Mouse (Mus musculus) cerebellum, postnatal 4 days (tissue): ENCODE measurements around the gene Zdhhc24.

Experiments
- DNase-seq, 2 experiments: peaks; one replicate each; pipeline ENCODE4 v3.0.0; 2022; ENCODE audit warnings: low spot score in 2 of 2, mixed read lengths in 1 of 2

Zdhhc24 gene

DNA sequence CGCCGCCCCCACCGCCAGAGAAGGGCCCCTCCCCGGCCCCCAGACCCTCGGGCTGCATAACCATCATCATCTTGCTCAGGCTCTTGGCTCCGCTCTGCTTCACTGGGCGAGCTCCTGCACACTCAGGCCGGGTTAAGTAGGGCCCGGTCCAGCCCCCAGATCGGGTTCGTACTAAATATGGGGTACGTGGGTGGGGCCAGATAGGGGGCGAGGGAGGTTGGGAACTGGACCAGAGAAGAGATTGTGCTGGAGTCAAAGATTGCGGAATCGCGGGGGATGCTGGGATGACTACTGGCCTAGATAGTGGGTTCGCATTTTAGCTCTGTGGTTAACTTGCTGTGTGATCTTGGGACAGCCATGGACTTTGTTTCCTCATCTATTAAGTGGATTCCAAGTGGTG is 683 bp upstream of the Zdhhc24 start, which contains the start of gene Actn3:
Gene Actn3, minus strand, starts transcription at position 125 of the 400 bp plus-strand sequence.
- DNase-seq: no peak

DNA sequence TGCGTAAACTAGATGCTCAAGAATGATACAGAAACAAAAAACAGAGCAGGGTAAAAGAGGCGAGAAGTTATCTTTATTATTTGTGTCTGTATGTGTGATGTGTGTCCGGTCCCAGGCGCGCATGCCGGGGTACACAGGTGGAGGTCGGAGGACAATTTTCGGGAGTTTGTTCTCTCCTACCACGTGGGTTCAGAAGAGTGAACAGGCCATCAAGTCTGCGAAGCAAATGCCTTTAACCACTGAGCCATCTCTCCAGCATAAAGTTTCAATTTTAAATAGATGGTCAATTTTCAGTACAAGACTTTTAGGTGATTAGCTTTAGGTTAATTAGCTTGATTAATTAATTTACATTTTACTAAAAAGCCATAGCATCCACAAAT is 846 bp downstream of the Zdhhc24 start:
- DNase-seq: no peak

DNA sequence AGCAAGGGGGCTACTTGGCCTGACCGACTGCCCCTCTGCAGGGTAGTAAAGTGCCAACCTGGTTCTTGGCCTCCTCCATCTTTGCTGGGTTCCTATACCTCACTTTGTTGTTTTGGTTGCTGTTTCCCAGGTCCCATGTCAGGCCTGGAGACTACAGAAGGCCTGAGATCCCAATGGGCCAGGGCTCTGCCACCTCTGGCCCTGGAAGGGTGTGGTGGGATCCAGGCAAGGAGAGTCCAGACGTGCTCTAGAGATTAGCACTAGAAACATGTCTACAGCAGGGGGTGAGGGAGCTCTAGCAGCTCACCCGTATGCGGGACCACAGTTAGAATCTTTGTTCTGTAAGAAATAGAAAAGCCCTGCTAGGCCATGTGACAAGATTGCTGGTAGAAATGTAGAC is 5.5 kb downstream of the Zdhhc24 start:
- no peak for DNase-seq

DNA sequence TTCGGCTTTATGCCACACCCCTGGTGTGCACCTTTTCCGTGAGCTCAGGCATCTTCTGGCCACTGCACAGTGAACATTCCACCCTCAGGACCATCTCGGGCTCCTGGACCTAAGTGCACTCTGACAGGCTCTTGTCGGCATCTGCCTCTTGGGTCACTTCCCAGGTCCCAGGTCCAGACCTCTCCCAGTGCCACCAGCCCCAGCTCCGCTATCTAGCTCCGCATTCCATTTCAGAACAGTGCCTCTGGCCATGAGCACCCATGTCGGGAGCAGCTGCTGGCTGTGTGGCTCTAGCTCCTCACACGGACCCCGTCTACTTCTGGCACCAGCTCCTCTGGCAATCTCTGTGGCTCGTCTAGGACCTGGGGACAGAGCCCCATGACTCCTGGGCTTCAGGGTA is 11.3 kb downstream of the Zdhhc24 start:
- no peak for DNase-seq

DNA sequence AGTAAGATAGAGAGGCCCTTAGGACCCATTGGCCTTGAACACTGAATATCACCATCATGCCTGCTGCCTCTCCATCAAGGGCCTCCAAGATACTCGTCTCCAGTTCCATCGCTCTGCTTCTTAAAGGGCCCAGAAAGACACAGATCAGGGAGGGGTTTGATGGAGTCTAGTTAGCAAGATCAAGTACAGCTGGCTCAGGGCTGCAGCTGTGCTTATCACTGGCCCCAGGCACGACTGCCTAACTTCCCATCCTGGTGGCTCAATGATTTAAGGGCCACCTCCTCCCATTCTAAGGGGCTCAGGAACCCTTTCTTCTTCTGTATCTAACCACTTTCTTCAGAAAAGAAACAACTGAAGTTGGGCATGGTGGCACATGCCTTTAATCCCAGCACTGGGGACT is 13.3 kb downstream of the Zdhhc24 start:
- no peak for DNase-seq

DNA sequence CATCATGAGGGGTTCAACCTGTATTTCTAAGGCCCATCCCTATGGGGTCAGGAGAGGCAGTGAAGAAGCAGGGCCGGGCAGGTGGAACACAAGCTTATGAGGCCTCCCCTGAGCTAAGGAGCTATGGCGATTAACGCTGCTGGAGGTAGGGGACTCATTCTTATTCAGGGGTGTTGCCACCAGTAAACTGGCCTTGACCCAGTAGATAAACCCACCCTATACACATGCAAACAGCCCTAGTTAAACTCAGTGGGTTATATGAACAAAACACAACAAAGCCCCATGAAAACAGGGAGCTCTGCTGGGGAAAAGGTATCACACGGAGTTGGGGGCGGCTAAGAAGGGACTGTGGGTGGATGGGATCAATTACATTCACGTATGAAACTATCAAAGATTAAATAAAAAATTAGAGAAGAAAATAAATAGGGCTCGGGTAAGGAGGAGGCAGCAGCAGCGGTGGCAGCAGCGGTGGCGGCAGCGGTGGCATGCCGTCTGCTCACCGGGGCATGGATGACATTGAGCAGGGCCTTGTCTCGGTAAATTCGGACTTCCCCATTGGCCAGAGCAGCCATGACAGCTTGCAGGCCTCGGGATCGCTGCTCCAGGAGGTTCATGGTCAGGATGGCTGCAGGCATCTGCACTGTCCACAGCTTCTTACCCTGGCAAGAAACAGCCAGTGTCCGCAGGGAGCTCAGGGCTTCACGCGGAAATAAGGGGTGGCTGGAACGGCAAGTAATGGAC is 18.5 kb downstream of the Zdhhc24 start:
- no peak for DNase-seq

DNA sequence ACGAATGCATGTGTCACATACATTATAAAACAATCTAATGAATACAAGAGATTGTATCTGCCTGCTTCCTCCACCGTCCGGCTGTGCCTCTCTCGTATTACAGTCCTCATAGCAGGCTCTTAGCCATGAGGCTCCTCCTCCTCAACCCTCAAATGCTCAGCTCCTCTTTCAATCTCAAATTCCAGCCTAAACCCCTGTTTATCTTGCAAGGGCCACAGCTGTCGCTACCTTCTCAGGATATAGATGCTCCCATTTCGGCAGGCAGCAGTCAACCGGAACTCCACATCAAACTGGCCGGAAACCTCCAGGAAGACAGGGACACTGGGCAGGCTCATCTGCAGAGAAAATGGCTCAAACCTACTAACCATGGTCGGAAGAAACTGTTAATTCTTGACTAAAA is 20.5 kb downstream of the Zdhhc24 start:
- DNase-seq: no peak

DNA sequence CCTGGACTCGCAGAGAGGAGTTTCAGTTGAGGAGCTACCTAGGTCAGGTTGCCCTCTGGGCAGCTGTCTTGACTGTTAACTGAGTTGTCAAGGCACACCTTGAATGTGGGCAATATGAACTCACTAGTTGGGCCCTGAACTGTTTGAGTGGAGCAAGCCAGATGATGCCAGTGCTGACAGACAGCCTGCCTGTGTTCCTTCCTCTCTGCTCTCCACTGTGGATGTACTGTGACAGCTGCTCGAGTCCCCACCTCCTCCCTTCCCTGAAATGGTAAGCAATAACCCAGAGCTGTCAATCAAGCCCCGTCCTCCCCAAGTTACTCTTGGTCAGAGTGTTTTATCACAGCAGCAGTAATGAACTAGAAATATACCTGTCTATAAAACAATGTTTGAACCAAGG is 21.4 kb downstream of the Zdhhc24 start:
- no peak for DNase-seq

DNA sequence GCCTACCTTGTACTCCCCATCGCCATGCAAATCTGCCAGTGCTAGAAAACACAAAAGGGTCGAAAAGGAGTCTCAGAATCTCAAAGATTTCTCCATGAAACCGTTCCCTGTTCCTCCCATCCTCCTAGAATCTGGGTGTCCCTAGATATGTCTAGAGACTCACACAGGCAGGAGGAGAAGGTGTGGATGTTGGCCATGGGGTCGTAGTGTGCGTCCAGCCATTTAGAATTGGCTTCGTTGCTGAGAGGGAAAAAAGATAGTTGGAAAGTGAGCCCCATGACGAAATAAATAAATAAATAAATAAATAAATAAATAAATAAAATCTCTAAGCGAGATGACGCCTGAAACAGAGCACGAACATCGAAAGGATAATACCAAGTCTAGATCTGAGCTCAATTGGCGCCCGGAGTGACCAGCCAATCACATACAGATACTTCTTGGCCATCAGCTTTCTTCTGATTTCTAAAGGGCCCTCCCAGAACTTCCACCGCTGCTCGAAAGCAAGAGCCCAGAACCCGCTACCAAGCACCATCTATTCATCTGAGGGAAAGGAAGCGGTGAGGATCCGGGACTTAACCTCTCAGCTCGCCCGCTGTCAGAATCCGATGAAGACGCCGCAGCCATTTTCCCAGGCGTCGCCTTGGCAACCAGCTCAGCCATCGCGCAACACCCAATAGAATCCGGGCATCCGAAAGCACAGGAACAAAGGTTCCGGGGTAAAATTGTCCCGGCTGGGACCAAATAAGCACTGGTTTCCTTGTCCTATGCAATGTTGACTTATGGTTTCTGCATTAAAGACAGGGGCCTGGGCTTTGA is 27.7 kb downstream of the Zdhhc24 start, which contains the start of gene Bbs1:
Gene Bbs1, minus strand, starts transcription at position 650 of the 816 bp plus-strand sequence.
- peak; percentile 71 to 80 for DNase-seq

DNA sequence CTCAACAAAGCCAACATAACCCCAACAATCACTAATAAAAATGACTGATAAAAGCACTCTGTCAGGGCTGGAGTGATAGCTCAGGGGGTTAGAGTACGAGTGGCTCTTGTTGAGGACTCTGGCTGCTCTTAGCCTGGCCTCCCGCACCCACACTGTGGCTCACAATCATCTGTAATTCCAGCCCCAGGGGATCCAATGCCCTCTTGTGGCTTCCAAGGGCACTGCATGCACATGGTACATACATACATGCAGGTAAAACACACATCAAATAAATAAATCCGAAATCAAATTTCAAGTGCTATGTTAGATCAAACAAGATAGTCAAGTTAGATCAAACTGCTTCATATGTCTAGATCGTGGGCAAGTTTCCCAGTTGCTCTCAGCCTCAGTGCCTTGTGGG is 29.6 kb downstream of the Zdhhc24 start:
- peak in 1 of 2 experiments; percentile 42 for DNase-seq

DNA sequence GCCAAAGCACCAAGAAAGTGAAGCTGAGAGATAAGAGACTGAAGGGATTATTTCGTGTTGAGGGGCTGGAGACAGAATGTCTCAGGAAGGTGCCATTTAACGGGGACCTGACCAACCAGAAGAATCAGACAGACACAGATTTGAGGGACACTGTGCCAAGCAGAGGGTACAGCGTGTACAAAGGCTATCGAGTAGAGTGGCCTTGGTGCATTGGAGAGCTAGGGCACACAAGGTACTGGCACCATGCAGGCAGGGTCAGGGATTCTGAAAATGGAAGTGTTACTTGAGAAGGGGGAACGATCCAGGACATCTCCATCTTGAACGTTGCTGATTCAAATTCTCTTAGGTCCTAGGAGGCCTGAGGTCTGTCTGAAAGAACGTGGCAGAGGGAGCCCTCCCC is 30.9 kb downstream of the Zdhhc24 start:
- no peak for DNase-seq

DNA sequence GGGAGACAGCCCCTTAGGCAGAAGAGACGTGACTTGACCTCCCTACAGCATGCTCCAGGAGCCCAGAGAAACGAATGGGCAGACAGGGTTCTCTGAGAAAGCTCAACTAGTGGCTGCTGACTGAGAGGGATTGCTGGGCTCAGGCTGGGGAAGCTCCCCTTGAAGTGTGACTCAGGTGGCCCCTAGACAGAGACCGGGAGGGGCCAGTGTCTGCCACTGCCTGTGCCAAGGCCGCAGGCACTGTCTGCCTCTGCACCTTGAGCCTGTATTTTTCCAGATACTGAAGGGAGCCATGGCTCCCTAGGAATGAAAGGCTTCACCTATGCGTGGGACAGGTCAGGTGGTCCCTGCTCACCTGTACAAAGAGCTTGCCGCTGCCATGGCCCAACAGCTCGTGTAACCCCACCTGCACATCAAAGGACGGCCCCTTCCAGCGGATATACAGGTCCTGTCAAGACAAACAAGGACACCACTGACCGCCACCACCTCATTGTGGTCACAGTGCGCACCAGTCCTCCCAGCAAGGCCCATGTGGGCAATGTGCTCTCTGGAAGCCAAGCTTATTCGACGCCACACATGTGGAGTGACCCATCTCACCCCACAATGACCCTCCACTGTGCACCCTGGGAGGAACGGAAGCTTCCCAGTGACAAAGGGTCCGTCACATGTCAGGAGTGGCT is 37.6 kb downstream of the Zdhhc24 start:
- DNase-seq: no peak

DNA sequence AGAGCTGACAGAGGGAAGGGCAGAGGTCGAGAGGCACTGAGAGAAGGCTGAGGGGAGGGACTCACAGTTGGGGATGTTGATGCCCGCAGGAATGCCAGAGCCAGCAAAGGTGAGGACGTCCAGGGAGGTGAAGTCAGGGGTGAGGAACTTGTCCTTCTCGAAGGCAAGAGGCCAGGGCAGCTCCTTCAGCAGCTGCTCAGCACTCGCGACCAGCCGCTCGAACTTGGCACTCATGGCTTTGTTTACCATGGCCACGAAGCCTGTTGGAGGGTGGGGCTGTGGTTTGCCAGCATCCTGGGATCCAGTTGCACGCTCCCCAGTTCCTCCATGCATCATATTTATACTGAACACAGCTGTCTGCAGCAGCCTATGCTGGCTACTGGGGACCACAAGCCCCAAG is 38.4 kb downstream of the Zdhhc24 start:
- DNase-seq: no peak

DNA sequence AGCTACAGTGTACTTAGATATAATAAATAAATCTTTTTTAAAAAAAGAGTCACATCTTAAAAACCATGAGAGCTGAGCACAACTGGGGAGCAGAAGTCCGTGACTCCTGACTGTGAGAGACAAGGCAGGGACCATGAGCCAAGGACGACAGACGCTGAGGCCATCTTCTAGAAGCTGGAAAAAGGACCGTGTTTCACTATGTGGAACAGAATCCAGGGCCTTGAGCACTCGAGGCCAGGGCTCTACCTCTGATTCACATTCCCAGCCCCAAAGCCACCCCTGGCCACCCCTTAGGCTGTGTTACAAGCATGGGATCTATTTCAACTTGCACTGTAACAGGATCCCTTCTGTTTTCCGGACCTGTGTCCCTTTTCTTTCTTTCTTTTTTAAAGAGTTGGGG is 41.2 kb downstream of the Zdhhc24 start:
- DNase-seq: no peak

DNA sequence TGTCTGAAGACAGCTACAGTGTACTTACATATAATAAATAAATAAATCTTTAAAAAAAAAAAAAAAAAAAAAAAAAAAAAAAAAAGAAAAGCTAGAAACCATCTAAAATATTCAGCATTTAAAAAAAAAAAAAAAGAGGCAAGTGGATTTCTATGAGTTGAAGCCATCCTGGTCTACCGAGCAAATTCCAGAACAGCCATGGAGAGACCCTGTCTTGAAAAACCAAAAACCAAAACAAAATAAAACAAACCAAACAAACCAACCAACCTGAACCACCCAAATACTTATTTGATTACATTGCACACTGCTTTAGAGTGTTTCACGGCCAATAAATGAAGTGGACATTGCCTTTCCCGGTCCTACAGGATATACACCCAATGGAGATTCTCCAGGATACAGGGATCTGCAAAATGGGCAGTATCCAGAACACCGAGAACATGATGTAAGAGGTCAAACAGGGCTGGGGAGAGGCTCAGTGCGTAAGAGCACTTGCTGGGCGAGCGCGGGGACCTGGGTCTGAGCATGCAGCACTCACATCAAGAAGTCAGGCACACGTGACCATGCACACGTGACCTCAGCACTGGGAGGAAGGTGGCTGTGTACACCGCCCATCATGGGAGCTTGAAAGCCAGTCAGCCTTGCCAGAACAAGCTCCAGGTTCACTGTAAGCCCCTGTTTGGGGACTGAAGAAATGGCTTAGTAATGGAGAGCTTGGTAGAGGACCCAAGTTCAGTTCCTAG is 46.8 kb downstream of the Zdhhc24 start:
- no peak for DNase-seq

DNA sequence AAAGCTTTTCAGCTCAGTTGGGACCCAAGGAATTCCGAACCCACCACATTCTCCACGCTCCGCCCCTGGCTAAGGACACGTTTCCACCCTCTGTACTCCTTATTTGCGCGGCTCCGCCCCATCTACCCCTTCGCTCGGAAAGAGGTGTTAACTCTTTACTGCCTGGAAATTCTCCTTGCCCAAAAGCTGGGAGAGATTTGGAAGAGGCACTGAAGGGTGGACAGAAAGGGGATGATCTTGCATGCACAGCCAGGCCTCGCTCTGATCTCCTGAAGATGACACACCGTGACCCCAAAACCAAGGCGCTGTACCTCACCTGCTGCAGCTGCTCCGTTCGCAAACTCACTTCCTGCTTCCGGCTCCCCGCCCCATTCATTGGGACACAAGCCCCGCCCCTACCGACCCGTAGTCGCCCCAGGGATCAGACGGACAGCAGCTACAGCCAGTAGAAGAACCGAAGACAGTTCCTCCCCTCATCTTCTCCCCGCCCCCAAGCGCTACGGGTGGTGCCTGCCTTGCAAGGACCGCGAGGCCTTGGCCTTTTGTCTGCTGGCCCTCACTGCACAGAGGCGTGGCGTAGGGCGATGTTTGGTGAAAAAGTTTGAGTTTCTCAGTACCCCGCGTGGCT is 49.5 kb downstream of the Zdhhc24 start, which contains the start of gene Dpp3:
Gene Dpp3, minus strand, starts transcription at position 384 of the 628 bp plus-strand sequence.
- DNase-seq: peak; percentile 95 to 98

DNA sequence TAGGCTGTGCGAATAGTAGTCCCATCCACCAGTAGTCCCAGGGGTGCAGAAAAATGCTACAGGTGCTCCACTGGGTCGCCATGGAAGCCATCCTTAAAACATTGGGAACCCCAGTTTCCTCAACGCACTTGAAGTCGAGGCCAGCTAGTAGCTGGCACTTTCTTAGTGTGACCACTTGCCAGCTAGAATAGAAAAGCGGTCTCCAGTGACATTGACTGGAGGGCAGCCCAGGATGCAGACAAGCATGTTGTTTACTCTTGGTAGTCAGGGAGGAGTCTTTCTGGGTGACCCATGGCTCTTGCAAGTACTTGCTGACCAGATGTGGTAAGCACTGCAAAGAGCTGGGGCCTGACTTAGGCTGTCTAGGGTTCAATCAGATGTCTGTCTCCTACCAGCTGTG is 50.3 kb downstream of the Zdhhc24 start:
- peak in 1 of 2 experiments; percentile 26 for DNase-seq
